Mouse (Mus musculus) embryo, embryonic 10.5 days (tissue): Measurements from ENCODE around the gene Ahdc1.

Experiments
- DNase-seq: peaks from one replicate; pipeline ENCODE4 v3.0.0-alpha.2; 2015; ENCODE audit warnings: low spot score

Ahdc1 gene

DNA sequence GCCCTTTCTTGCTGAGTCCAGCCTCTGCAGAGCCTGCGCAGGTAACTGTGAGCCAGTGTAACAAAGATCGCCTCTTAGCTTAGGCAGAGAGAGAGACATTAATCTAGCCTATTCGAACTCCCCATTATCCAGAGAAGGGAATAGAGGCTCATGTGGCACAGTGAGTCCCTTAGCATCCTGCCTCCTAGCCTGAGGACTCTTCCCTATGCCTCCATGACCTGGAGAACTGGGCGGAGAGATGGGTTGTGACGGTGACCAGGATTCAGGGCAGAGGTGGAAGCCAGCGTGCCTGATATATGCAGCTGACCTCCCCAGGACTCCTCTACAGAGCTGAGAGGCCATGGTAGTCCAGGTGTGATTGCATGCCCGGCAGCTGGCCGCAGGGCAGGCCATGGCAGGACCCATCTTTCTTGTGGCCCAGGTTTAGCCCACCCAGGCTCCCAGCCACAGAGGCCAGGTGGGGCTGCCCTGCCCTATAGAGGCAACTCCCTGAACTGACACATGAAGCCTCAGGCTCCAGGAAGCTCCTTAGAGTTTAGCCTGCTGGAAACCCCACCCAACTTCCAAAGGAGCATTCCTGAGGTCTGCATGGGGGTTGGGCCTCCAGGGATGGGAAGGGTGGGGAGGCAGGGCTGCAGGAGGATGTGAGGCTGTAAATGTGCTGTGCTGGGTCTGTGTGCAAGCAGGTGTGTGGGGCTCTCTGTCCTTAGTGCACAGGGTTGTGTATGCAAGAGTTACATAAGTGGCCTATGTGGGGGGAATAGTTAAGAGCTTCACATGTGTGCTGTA is 44.3 kb downstream of the Ahdc1 start:
- no peak for DNase-seq

- DNase-seq = peak; percentile 88
Observed at GRCm38 (mm10) chr4:133056069-133056890, 45.2 kb downstream of the Ahdc1 start.

DNA sequence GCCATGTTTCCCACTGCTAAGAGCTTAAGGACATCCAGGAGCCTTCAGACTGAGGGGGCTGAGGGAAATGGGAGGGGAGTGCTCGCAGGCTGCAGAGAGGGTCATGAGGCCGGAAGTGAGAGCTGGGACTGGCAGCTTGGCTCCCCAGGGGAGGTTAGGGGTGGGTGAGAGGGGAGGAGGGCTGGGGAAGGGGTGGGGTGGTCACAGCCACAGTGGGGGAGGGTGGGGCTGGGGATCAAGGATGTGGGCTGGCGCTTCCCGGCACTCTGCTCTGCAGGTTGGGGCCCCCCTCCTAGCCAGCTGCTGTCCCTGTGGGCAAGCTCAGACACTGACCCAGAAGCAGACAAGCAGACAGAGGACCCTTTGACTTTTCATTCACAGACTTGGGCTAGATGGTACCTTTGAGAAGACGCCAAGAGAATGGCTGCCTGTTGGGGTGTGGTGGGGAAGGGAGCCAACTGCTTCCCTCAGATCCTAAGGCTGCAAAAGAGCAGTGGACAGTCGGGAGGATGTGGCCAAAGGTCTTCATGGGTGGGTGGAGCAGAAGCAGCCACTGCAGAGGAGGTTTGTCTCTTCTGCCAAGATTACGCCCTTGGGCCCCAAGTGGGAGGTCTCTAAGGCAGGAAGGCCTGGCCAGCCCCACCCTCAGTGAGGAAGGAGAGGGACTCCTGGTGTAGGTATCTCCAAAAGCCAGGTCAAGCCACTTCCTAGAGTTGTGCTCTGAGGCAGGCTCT is 46.5 kb downstream of the Ahdc1 start:
- DNase-seq = peak; percentile 51

DNA sequence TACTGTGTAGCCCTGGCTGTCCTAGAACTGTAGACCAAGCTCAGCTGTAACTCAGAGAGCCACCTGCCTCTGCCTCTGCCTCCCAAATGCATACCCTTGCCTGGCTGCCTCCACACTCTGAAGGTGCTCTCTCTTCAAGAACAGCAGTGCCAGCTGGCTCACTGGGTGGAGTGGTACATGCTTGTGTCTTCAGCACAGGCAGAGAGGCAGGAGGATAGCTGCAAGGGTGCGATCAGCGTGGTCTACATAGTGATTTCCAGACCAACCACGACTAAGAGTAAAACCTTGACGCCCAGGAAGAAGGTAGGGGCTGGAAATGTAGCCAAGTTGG is 47.0 kb downstream of the Ahdc1 start:
- no peak for DNase-seq

DNA sequence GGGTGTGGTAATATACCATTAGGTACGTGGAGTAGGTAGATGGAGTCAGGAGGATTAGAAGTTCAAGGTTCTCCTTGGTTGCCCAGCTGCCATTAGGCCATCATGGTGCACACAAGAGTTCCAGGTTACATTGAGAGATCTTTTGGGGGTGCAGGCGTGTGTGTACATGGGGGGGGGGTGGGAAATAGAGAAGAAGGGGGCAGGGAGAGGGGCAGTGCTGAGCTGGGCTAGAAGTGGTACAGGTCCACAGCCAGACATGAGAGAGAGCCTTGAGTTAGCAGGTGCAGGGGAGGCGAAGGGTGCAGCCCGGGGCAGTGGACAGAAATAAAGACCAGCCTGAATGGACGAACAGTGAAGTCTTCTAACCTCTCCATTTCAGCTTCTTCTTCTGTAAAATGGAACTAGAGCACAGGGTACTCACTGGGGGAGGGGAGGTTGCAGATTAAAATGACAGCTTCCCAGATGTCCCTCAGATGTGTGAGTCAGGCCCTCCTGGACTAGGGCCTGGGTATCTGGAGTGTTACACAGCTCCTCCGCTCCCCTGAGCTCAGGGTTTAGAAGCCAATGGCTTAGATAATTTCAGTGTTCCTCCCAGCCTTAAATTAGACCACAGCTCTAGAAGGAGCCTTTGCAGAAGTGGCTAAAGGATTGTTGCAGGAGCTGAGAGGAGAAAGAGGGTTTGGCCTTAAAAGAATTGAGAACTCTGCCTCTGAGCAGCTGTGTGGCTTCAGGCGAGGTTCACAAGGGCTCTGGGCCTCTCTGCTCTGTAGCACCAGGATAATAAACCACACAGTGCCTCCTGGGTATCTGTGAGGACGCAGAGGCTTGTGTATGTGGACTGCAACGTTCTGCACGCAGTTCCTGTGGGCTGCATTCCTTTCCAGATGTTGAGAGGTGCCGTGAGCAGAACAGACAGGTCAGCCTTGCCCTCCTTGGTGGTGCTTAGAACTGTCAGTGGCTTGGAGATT is 47.7 kb downstream of the Ahdc1 start:
- no peak for DNase-seq

DNA sequence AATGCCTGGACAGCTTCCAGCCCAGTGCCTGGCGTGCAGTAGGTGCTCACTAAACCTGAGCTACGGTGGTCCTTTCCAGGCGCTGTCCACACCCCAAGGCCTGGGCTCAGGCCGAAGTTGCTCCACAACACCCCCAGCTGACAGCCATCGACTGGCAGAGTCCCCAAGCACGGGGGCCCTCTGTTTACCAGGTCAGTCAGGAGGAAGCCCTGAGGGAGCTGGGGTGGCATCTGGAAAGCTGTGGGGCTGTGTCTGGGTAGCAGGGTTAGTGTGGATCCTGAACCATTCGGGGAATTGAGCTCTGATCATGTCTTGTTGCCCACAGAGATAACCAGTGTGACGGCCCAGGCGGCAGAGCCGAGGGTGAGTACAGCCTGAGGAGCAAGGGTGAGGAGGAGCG is 49.6 kb downstream of the Ahdc1 start:
- DNase-seq = no peak

DNA sequence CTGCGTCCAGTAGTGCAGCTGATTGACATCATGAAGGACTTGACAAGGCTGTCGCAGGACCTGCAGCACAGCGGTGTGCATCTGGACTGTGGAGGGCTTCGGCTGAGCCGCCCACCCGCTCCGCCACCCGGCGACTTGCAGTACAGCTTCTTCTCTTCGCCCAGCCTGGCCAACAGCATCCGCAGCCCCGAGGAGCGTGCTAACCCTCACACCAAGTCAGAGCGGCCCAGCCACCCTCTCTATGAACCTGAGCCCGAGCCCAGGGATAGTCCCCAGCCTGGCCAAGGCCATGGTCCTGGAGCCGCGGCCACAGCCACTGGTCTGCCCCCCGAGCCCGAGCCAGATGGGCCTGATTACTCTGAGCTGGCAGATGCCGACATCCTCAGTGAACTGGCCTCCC is 50.7 kb downstream of the Ahdc1 start:
- no peak for DNase-seq

GRCm38 (mm10) chr4:133062286-133062685 is 51.2 kb downstream of the Ahdc1 start:
- DNase-seq = no peak

GRCm38 (mm10) chr4:133063203-133063602 is 52.1 kb downstream of the Ahdc1 start:
- no peak for DNase-seq

DNA sequence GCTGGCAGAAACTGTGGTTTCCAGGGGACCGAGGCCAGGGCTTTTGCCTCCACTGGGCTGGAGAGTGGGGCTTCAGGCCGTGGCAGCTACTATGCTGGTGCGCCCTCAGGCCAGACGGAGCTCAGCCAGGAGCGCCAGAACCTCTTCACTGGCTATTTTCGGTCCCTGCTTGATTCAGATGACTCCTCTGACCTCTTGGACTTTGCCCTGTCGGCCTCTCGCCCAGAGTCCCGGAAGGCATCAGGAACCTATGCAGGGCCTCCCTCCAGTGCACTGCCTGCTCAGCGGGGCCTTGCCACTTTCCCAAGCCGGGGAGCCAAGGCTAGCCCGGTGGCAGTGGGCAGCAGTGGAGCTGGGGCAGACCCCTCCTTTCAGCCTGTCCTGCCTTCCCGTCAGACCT is 52.7 kb downstream of the Ahdc1 start:
- DNase-seq = no peak

DNA sequence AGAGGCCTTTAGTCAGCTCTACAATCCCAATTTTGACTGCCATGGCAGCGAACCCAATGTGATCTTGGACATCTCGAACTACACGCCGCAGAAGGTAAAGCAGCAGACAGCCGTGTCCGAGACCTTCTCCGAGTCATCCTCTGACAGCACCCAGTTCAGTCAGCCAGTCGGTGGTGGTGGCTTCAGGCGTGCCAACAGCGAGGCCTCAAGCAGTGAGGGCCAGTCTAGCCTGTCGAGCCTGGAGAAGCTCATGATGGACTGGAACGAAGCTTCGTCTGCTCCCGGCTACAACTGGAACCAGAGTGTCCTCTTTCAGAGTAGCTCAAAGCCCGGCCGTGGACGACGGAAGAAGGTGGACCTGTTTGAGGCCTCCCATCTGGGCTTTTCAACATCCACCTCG is 53.7 kb downstream of the Ahdc1 start:
- no peak for DNase-seq

DNA sequence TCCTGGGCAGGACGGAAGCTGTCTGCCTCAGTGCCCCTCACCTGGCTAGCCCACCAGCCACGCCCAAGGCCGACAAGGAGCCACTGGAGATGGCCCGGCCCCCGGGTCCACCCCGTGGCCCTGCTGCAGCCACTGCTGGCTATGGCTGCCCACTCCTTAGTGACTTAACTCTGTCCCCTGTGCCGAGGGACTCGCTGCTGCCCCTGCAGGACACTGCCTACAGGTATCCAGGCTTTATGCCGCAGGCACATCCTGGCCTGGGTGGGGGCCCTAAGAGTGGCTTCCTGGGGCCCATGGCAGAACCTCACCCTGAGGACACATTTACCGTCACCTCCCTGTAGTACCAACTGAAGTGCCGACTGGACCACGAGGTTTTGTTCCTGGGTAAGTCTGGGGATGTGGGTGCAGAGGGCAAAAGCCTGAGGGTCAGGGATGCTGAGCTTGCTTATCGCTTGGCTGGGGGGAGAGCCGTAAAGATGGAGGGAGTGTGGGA is 54.9 kb downstream of the Ahdc1 start:
- DNase-seq = no peak

DNA sequence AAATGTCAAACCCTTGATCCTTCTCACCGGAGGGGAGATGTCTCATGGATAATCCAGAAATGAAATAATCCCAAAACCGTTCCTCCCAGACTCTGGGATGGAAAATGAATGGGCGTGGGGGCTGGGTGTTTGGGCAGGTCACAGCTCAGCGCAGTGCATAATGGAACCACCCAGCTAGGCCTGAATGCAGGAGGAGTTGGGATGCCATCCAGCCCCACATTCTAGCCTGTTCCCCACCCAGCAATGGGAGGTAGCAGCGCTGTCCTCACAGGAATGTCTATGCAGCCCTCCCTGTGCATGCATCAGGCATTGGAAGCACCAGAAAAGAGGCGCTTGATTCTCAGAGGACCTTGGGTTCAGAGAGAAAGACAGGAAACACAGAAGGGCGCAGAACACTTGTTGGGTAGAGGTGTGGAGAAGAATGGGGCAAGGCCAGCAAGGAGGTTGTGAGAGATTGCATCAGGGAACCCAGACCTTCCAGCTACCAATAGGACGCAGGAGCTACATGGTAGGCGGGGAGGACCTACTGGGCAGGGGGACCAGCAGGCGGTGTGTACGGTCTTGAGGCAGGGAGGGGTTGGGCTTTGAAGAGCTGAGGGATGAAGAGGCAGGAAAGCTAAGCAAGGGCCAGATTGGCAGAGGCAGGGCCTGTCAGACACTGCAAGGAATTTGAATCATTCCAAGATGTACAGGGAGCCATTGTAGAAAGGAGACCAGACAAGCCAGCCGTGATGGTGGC is 57.5 kb downstream of the Ahdc1 start:
- DNase-seq = no peak

GRCm38 (mm10) chr4:133070388-133070787 is 59.3 kb downstream of the Ahdc1 start:
- DNase-seq = no peak

DNA sequence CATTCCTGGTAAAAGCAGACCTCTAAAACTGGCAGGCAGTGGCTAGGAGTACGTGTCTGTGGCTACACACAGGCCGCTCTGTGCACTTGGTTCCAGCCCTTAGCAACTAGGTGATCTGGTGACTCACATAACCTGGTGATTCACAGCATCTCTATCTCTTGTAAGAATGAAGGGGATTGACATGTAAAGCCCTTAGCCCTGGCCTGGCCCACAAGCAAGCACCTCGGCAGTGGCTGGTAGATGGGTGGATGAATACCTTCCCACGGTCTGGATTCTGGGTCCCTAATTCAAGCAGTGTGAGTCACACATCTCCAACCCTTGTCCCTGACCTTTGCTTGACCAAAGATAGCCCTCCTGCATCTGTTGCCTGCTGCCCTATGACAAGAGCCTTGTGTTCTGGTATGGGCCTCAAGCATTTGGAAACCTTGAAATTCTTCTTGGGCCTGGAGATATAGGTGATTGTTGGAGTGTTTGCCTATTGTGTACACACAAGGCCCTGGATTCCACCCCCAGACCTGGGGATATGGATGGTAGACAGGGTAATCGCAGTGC is 59.8 kb downstream of the Ahdc1 start:
- DNase-seq = no peak

DNA sequence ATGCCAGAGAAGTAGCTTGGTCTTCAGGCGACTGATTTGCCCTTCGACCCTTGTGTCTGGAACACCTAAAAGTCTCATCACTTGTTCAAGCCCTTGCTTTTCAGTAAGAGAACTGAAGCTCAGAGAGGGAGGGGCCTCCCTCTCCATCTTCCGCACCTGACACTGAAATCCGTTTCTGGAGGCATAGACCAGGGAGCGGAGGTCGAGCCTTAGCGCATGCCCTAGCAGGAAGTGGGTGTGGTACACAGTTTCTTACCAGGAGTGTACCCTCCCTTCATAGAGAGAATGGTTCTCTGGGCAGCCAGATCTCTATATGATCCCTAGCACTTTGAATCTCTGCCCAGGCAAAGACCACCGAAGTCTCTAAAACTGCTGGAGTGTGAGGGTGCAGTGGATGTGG is 62.1 kb downstream of the Ahdc1 start:
- no peak for DNase-seq

DNA sequence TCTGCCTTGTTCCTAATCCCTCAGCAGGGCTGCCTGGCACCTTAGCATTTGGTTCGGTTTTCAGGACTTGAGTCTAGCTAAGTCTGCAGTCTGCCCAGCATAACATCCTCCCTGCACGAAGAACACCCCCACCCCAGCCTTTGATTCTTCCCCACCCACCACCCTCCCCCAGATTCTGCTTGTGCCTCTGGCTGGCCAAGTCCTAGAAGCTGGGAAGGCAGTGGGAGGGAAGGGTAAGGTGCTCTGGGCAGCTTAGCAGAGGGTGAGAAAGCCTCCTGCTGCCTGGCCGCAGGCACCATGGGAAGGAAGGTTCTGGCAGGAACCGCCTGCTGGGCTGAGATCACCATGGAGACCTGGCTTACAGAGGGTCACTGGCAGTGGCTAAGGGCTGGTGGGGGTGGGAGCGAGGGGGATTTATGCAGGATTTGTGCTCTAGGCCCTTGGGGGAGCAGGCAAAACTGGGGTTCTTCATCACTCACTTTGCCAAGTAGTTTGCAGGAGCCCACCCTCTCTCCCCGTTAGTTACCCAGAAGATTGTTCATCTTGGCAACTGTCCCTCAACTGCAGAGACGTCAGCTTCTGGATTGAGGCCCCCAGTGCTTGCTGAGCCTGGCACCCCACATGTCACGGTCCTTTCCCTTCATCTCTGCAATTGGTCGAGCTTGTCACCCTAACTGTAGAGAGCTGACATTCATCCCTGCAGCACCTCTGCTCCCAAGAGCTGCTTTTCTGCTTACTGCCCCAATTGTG is 63.2 kb downstream of the Ahdc1 start:
- DNase-seq = no peak

- DNase-seq = no peak
Observed at GRCm38 (mm10) chr4:133074894-133075572, 64.0 kb downstream of the Ahdc1 start.

DNA sequence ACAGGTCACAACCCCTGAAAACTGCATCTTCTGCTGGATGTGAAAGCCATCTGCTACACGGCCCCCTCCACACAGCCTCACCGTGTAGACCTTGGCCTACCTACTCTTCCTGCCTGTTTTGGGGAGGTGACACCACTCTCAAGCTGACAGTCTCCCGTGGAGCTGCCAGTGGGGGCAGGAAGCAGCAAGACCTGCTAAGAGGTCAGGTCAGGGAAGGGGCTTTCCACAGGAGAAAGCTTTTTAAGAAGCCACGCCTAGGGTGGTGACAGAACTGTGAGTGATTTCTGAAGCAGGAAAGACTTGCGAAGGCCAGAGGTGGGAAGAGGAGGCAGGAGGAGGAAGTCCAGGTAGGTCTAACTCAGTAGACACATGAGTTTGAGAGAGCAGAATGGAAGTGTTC is 67.9 kb downstream of the Ahdc1 start:
- no peak for DNase-seq
